12 mouse cellular contexts compared by ENCODE assay signal in the genomic region with DNA sequence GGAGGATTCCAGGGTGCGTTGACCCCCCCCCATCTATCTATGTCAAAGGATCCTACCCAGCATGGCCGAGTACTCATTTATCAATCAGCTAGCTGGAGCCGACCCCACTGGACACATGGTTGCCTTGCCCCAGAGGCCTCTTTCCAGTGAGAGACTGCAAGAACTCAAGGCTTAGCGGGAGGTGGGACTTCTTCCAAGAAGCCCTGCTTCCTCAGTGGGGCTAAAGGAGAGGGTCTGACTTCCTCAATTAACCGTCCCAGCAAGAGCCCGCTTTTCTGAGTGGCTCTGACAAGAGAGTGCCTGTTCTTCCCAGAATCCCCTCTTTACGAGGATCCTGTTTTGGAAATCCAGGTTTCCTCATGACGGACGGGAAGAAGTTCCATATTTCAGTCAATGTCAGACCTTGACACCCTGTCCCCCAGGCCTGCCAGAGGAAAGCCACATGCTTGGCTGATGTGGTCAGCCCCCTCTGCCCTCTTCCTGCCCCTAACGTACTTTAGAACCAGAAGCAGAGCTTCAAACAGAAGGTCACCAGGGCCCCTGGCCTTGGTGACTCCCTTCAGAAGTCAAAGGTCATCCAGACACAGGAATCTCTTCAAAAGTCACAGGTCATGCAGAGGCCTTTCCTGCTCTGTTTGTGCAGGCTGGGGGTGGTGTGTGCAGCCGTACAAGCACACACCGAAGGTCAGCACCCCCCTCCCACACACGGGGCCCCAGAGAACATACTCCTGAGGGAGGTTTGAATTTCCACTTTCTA. TPM values are rescaled to one million over a fixed set of nuclear protein-coding genes. Genes with fewer than 3 reads are reported as not detected.
A peak's percentile ranks its signal among the peaks of the same experiment; 100 is the strongest.
DNase-seq lines count a peak whose midpoint lies in the region; ATAC-seq lines count a peak whose summit lies in the region.
"Had no signal": no experiment of that assay in that cellular context is flagged by ENCODE, and none has a peak within 500 bp of the region (broad histone marks: within the 10 kb centered on the region; RNA-seq: fewer than 3 reads in every experiment).

No protein-coding gene starts in this region.

- 16% methylated on average over 13 of the region's 13 CpGs for WGBS in kidney, embryonic 15.5 days
- 29% methylated on average over 13 of the region's 13 CpGs for WGBS in embryonic facial prominence, embryonic 14.5 days
- 19% methylated on average over 13 of the region's 13 CpGs for WGBS in liver, embryonic 13.5 days (ENCODE audit: insufficient replicate concordance)

- no peaks in the 10 kb centered on the region for H3K36me3 ChIP-seq in kidney, embryonic 15.5 days
- no peaks in the 10 kb centered on the region for H3K36me3 ChIP-seq in embryonic facial prominence, embryonic 14.5 days (ENCODE audit: control insufficient read depth, insufficient read depth, low read length)
- H3K36me3 ChIP-seq in liver, embryonic 13.5 days: no peaks in the 10 kb centered on the region
- H3K36me3 ChIP-seq: hindbrain, embryonic 13.5 days; midbrain, embryonic 13.5 days had no signal

- H3K9ac ChIP-seq in kidney, embryonic 15.5 days: no peak overlapping the region
- no peak overlapping the region for H3K9ac ChIP-seq in embryonic facial prominence, embryonic 14.5 days (ENCODE audit: low read depth, low read length)
- no peak overlapping the region; the same call in 1 of the 2 replicates for H3K9ac ChIP-seq in liver, embryonic 13.5 days
- H3K9ac ChIP-seq: hindbrain, embryonic 13.5 days; midbrain, embryonic 13.5 days had no signal

- no peak overlapping the region for H3K4me3 ChIP-seq in kidney, embryonic 15.5 days (replicated peaks)
- no peak overlapping the region for H3K4me3 ChIP-seq in embryonic facial prominence, embryonic 14.5 days (ENCODE audit: low read depth, low read length)
- H3K4me3 ChIP-seq in liver, embryonic 13.5 days (replicated peaks): no peak overlapping the region
- H3K4me3 ChIP-seq: hindbrain, embryonic 13.5 days; midbrain, embryonic 13.5 days had no signal

- H3K4me2 ChIP-seq in kidney, embryonic 15.5 days: no peak overlapping the region
- H3K4me2 ChIP-seq in embryonic facial prominence, embryonic 14.5 days (ENCODE audit: low read depth, low read length): no peak overlapping the region
- H3K4me2 ChIP-seq in liver, embryonic 13.5 days: no peak overlapping the region
- H3K4me2 ChIP-seq: hindbrain, embryonic 13.5 days; midbrain, embryonic 13.5 days had no signal

- 0 out of 2 replicates have a peak overlapping the region, but pooled peaks have one; percentile 48 for H3K27ac ChIP-seq in kidney, embryonic 15.5 days
- peak overlapping the region; percentile 57; the same call in 1 of the 2 replicates for H3K27ac ChIP-seq in embryonic facial prominence, embryonic 14.5 days (replicated peaks; ENCODE audit: low read depth, low read length)
- H3K27ac ChIP-seq in liver, embryonic 13.5 days: peak overlapping the region; percentile 78
- H3K27ac ChIP-seq: hindbrain, embryonic 13.5 days; midbrain, embryonic 13.5 days had no signal

- peak; percentile 35; the same call in 1 of the 2 replicates for ATAC-seq in kidney, embryonic 15.5 days (replicated peaks; ENCODE audit: low FRiP score)
- no peak for ATAC-seq in embryonic facial prominence, embryonic 14.5 days (ENCODE audit: low read depth)
- peak; percentile 82 for ATAC-seq in liver, embryonic 13.5 days (ENCODE audit: low read depth)
- ATAC-seq: forebrain, embryonic 14.5 days; midbrain, embryonic 13.5 days had no signal

- H3K9me3 ChIP-seq in kidney, embryonic 15.5 days (replicated peaks): no peaks in the 10 kb centered on the region
- no peaks in the 10 kb centered on the region for H3K9me3 ChIP-seq in embryonic facial prominence, embryonic 14.5 days (ENCODE audit: control insufficient read depth, low read length)
- no peaks in the 10 kb centered on the region for H3K9me3 ChIP-seq in liver, embryonic 13.5 days (replicated peaks)
- H3K9me3 ChIP-seq: hindbrain, embryonic 13.5 days; midbrain, embryonic 13.5 days had no signal

- peaks cover 17% of the 10 kb centered on the region; the same call in 1 of the 2 replicates for H3K27me3 ChIP-seq in kidney, embryonic 15.5 days
- no peaks in the 10 kb centered on the region for H3K27me3 ChIP-seq in embryonic facial prominence, embryonic 14.5 days (replicated peaks; ENCODE audit: control insufficient read depth, insufficient read depth, low read length)
- H3K27me3 ChIP-seq in liver, embryonic 13.5 days: no peaks in the 10 kb centered on the region

- peaks cover 53% of the 10 kb centered on the region for H3K4me1 ChIP-seq in kidney, embryonic 15.5 days
- H3K4me1 ChIP-seq in embryonic facial prominence, embryonic 14.5 days (ENCODE audit: control insufficient read depth, insufficient read depth, low read length): peaks cover 39% of the 10 kb centered on the region
- peaks cover 59% of the 10 kb centered on the region for H3K4me1 ChIP-seq in liver, embryonic 13.5 days (replicated peaks)

- DNase-seq in kidney, adult 9 months: no peak
- peak; percentile 76 for DNase-seq in embryo, embryonic 10.5 days (ENCODE audit: low spot score)
- peak; percentile 52 for DNase-seq in embryonic facial prominence, embryonic 14.5 days (ENCODE audit: low spot score)
- DNase-seq in liver, embryonic 13.5 days: no peak
- no peak for DNase-seq in Muller cell, postnatal 12 days (ENCODE audit: inconsistent ontology term)
- no peak for DNase-seq in spleen, postnatal 4 days (ENCODE audit: low spot score in 2 of 2)
- no peak for DNase-seq in left cerebral cortex, adult 18-20 months (ENCODE audit: low spot score in 2 of 2)
- DNase-seq: right cerebral cortex, postnatal 25 days had no signal

RNA-seq across cellular contexts. Expression of a gene that starts 59.7 kb away (rescaled TPM):
- polyA plus RNA-seq in kidney, embryonic 15.5 days (2015; fragmentation: Nextera tagmentation; extraction: Ambion mirVana): 116 and 182 TPM in 2 replicates
- polyA plus RNA-seq in embryonic facial prominence, embryonic 14.5 days (2014; fragmentation: Nextera tagmentation; extraction: Ambion mirVana): 918 and 968 TPM in 2 replicates
- polyA plus RNA-seq in liver, embryonic 13.5 days (2015; fragmentation: Nextera tagmentation; extraction: Ambion mirVana): 470 and 508 TPM in 2 replicates
- 1 to 10 TPM; 4.7 to 7.5 TPM for total RNA-seq in left cerebral cortex, adult 18-20 months (2021)

Comparison
In these comparisons a context has a peak if more than half of its experiments do, and no peak if none do; other contexts are left out.
1. DNase-seq: peak in embryo, embryonic 10.5 days (single experiment) and embryonic facial prominence, embryonic 14.5 days (single experiment); none in kidney, adult 9 months (single experiment), liver, embryonic 13.5 days (single experiment), Muller cell, postnatal 12 days (single experiment), spleen, postnatal 4 days (0 of 2) and left cerebral cortex, adult 18-20 months (0 of 2).
2. Peak in every context shown above with its lines, with median percentiles within 50 percentile points of each other: H3K27ac ChIP-seq.